Mouse (Mus musculus) kidney, adult 2 months (tissue): ENCODE data around the gene Vasn.

ENCODE experiments used
- CTCF ChIP-seq: fragments of 200-500 bp; conservative IDR thresholded peaks from 2 replicates; pipeline ENCODE4 v1.5.1; 2011; ENCODE audit warnings: low read depth, mild to moderate bottlenecking, control low read depth, low read length, moderate library complexity, mixed read lengths; ENCODE audit not compliant: insufficient read depth, insufficient read length
- POLR2A ChIP-seq: fragments of 200-500 bp; IDR thresholded peaks from one replicate; pipeline ENCODE4 v1.6.1; 2011; ENCODE audit warnings: low read depth, low read length, control low read depth

- TF ChIP-seq CTCF (no peak), POLR2A (no peak)
Measured at GRCm38 (mm10) chr16:4649211-4649610, 9.5 kb downstream of the Vasn start.
